Mouse (Mus musculus) lung, postnatal 0 days (tissue): ENCODE results near the gene Pxdc1. TPM values are rescaled to one million over a fixed set of nuclear protein-coding genes. Genes with fewer than 3 reads are reported as not detected.
A peak's percentile ranks its signal among the peaks of the same experiment; 100 is the strongest.

Experiments used
- ATAC-seq: fragments of 200-750 bp; cut with Nextera tagmentation; 2 replicates; pipeline ENCODE4 v1.8.0; 2017; ENCODE audit warnings: moderate library complexity
- DNase-seq: peaks from one replicate; pipeline ENCODE4 v3.0.0-alpha.2; 2016; ENCODE audit warnings: low spot score
- H3K27ac ChIP-seq: fragments of 300-500 bp; sonication (generic); 2 replicates; pipeline ENCODE4 v1.5.1; 2014; ENCODE audit warnings: antibody characterized with exemption, mild to moderate bottlenecking, low read length, mixed read lengths
- H3K27me3 ChIP-seq: fragments of 300-500 bp; sonication (generic); replicated peaks from 2 replicates; pipeline ENCODE4 v1.6.1; 2014; ENCODE audit warnings: low read length, mixed read lengths; ENCODE audit not compliant: insufficient read depth
- H3K36me3 ChIP-seq: fragments of 300-500 bp; sonication (generic); 2 replicates; pipeline ENCODE4 v1.6.1; 2014; ENCODE audit warnings: low read length, mixed read lengths; ENCODE audit not compliant: insufficient read depth
- H3K4me1 ChIP-seq: fragments of 300-500 bp; sonication (generic); 2 replicates; pipeline ENCODE4 v1.6.1; 2014; ENCODE audit warnings: antibody characterized with exemption, low read depth, low read length, mixed read lengths; ENCODE audit not compliant: insufficient read depth
- H3K4me2 ChIP-seq: fragments of 300-500 bp; sonication (generic); replicated peaks from 2 replicates; pipeline ENCODE4 v1.6.1; 2014; ENCODE audit warnings: low read depth, mild to moderate bottlenecking, low read length, moderate library complexity, mixed read lengths
- H3K4me3 ChIP-seq: fragments of 300-500 bp; sonication (generic); 2 replicates; pipeline ENCODE4 v1.5.1; 2014; ENCODE audit warnings: low read depth, low read length
- H3K9ac ChIP-seq: fragments of 300-500 bp; sonication (generic); replicated peaks from 2 replicates; pipeline ENCODE4 v1.6.1; 2014; ENCODE audit warnings: low read depth, mild to moderate bottlenecking
- H3K9me3 ChIP-seq: fragments of 300-500 bp; sonication (generic); 2 replicates; pipeline ENCODE4 v1.6.1; 2016; ENCODE audit warnings: low read length, mixed read lengths
- CTCF ChIP-seq: IDR thresholded peaks from 2 replicates; pipeline ENCODE4 v1.5.1; 2016; ENCODE audit warnings: antibody characterized with exemption, mild to moderate bottlenecking
- EP300 ChIP-seq: IDR thresholded peaks from 2 replicates; pipeline ENCODE4 v1.6.1; 2016; ENCODE audit warnings: antibody characterized with exemption, mild to moderate bottlenecking, control low read depth
- WGBS: fragments of 180-500 bp; shearing (Covaris S2); extraction: QIAGEN DNeasy Blood & Tissue Kit; methylation state at CpG from one replicate; pipeline ENCODE4 v1.1.7; 2014; 5-methylcytosine and 5-hydroxymethylcytosine counted together
- polyA plus RNA-seq: library from polyadenylated mRNA; unstranded; fragments of >200 nt; fragmentation: Nextera tagmentation; extraction: Ambion mirVana; gene quantifications from 2 replicates; pipeline ENCODE4 v1.2.1, GENCODE M21; 2015

Pxdc1 gene
- polyA plus RNA-seq, 1 experiment from 2014 or later, result 44.3 TPM

DNA sequence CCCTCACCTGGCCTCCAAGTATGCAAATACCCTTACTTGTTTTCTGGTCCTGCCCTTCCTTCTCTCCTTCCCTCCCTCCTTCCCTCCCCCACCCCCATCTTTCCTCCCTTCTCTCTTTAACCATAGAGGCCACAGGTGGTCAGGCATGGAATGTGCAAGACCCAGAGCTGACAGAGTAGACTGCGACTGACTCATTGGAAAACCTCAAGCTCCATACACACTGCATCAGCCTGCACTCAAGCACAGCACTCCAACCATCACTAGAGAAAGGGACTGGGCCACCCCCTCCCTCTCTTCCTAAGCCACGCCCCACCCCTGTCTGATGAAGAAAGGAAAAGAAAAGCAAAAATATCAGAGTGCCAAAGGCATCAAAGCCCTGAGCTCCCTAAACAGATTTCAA lies 12.2 kb downstream of the Pxdc1 start:
- no peak overlapping the region for H3K4me3 ChIP-seq
- no peak overlapping the region for H3K27ac ChIP-seq
- H3K4me1 ChIP-seq, result peaks cover 1% of the 10 kb centered on the region; the same call in 1 of the 2 replicates
- no peak overlapping the region for H3K4me2 ChIP-seq
- H3K27me3 ChIP-seq, result no peaks in the 10 kb centered on the region
- peak; percentile 38 for ATAC-seq
- TF ChIP-seq EP300, result no peak
- no peak for TF ChIP-seq CTCF
- H3K9me3 ChIP-seq, result no peaks in the 10 kb centered on the region
- 35% methylated on average over 2 of the region's 2 CpGs for WGBS
- H3K36me3 ChIP-seq, result no peaks in the 10 kb centered on the region
- DNase-seq, result no peak
- H3K9ac ChIP-seq, result no peak overlapping the region

- Histone ChIP-seq H3K36me3 (no peaks in the 10 kb centered on the region), H3K4me3 (no peak overlapping the region), H3K9me3 (no peaks in the 10 kb centered on the region), H3K27me3 (no peaks in the 10 kb centered on the region), H3K9ac (no peak overlapping the region), H3K4me1 (0 out of 2 replicates have a peak, but pooled peaks cover 3% of the 10 kb centered on the region), H3K4me2 (no peak overlapping the region), H3K27ac (no peak overlapping the region)
- TF ChIP-seq CTCF (peak; percentile 91), EP300 (peak; percentile 70)
- ATAC-seq (peak; percentile 75), DNase-seq (peak; percentile 91)
- WGBS, result 14% methylated on average over 5 of the region's 5 CpGs
These were observed 17.3 kb downstream of the Pxdc1 start for GRCm38 (mm10) chr13:34635978-34636377.

DNA sequence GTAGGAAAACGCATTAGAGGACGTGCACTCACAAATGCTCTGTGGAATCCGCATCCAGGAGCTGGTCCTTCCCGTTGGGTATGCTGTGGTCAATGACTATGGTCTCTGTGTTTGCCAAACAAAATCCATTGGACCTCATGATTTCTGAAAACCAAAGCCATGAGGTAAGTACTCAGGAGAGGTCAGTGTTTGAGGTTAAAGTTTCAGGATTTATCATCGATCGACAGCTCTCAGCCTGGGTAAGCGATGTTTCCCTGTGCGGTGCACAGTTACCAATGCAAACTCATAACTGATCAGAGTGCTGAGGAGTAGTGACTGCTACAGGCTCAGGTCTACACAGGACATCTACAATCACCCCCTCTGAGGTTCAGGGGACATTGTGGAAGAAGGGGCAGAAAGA lies 23.0 kb downstream of the Pxdc1 start:
- Histone ChIP-seq H3K27ac (no peak overlapping the region), H3K36me3 (no peaks in the 10 kb centered on the region), H3K4me1 (no peaks in the 10 kb centered on the region), H3K4me2 (no peak overlapping the region), H3K4me3 (no peak overlapping the region), H3K27me3 (no peaks in the 10 kb centered on the region), H3K9me3 (no peaks in the 10 kb centered on the region), H3K9ac (no peak overlapping the region)
- 93% methylated on average over 8 of the region's 8 CpGs for WGBS
- DNase-seq (no peak), ATAC-seq (no peak)
- TF ChIP-seq EP300, result no peak
- TF ChIP-seq CTCF, result no peak

DNA sequence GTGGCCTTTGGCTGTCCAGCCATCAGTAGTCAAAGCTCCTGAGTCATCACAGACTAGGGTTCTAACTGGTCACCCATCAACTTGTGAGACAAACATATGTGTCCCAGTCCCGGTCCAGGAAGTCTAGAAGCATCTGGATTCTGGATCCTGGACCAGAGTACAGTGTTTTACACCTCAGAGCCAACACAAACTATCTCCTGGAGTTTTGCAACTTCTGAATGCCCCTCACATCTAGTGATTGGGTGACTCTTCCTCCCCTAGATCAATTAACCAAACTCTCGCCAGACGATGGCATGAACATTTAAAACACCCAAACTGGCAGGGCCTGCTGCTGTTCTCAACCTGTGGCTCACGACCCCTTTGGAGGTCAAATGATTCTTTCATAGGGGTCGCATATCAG lies 23.5 kb downstream of the Pxdc1 start:
- TF ChIP-seq CTCF, result no peak
- no peak for TF ChIP-seq EP300
- no peaks in the 10 kb centered on the region for H3K36me3 ChIP-seq

DNA sequence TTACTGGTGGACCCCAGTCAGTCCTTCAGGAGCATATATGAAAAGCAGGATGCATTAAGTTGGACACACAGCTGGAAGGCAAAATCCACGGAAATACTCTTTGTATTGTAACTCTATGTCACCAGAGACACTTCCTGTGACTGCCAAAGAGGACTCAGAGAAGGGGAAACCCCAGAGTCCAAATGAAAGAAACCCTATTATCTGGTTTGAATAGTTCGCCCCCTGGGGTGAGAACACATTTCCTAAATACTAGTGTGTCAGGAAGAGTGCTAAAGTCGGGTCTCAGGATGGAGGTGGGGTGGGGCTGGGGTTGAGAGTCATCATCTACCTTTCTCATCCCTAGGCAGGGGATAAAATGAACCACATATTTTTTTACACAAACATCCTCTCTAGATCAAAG lies 25.8 kb downstream of the Pxdc1 start:
- Histone ChIP-seq H3K9ac (no peak overlapping the region), H3K4me2 (no peak overlapping the region), H3K27me3 (no peaks in the 10 kb centered on the region), H3K36me3 (no peaks in the 10 kb centered on the region), H3K4me1 (no peaks in the 10 kb centered on the region), H3K27ac (no peak overlapping the region), H3K4me3 (no peak overlapping the region), H3K9me3 (no peaks in the 10 kb centered on the region)
- no peak for ATAC-seq
- 38% methylated on average over 3 of the region's 3 CpGs for WGBS
- TF ChIP-seq EP300 (no peak), CTCF (peak; percentile 9; the same call in 1 of the 2 replicates)
- DNase-seq, result no peak

More for the DNA sequence above, 23.5 kb downstream of the Pxdc1 start:
- Histone ChIP-seq H3K27me3 (no peaks in the 10 kb centered on the region), H3K9me3 (no peaks in the 10 kb centered on the region), H3K27ac (no peak overlapping the region), H3K4me2 (no peak overlapping the region), H3K9ac (no peak overlapping the region), H3K4me1 (no peaks in the 10 kb centered on the region), H3K4me3 (no peak overlapping the region)
- ATAC-seq (no peak), DNase-seq (no peak)
- WGBS, result 88% methylated on average over 5 of the region's 5 CpGs

- no peak for DNase-seq
- ATAC-seq, result no peak
- Histone ChIP-seq H3K9ac (no peak overlapping the region), H3K4me3 (no peak overlapping the region), H3K36me3 (no peaks in the 10 kb centered on the region), H3K27ac (no peak overlapping the region), H3K9me3 (no peaks in the 10 kb centered on the region), H3K27me3 (no peaks in the 10 kb centered on the region), H3K4me1 (no peaks in the 10 kb centered on the region), H3K4me2 (no peak overlapping the region)
- WGBS, result 91% methylated on average over 2 of the region's 2 CpGs
- no peak for TF ChIP-seq CTCF
These were observed 28.9 kb downstream of the Pxdc1 start for GRCm38 (mm10) chr13:34624414-34624813.

GRCm38 (mm10) chr13:34612402-34612801 lies 40.9 kb downstream of the Pxdc1 start:
- Histone ChIP-seq H3K27ac (no peak overlapping the region), H3K9ac (no peak overlapping the region), H3K4me1 (no peaks in the 10 kb centered on the region), H3K36me3 (no peaks in the 10 kb centered on the region), H3K9me3 (no peaks in the 10 kb centered on the region), H3K27me3 (no peaks in the 10 kb centered on the region), H3K4me2 (no peak overlapping the region), H3K4me3 (no peak overlapping the region)
- ATAC-seq (peak; percentile 25; the same call in 1 of the 2 replicates), DNase-seq (peak; percentile 33)
- WGBS, result 67% methylated on average over 2 of the region's 2 CpGs
- TF ChIP-seq CTCF (no peak), EP300 (no peak)
